Mouse (Mus musculus): Measurements from ENCODE around the gene Hist1h3c. TPM values are rescaled to one million over a fixed set of nuclear protein-coding genes. Genes with fewer than 3 reads are reported as not detected.
"Not testable (repeated sequence)": the region's sequence is repeated elsewhere in the genome, so short reads cannot be mapped to it uniquely, and the experiment has no call there.

Hist1h3c gene
- polyA plus RNA-seq, 1 experiment from 2014 or later = 4.9 TPM

GRCm38 (mm10) chr13:23759251-23759771 is 13.9 kb upstream of the Hist1h3c start:
- 82% methylated on average over 3 of the region's 3 CpGs for WGBS
- Histone ChIP-seq H3K9ac (ENCODE audit: low read depth, low read length) (no peak overlapping the region), H3K4me3 (ENCODE audit: low read length) (no peak overlapping the region), H3K4me1 (ENCODE audit: control insufficient read depth, insufficient read depth, low read length) (peaks cover 21% of the 10 kb centered on the region), H3K27ac (ENCODE audit: low read length) (no peak overlapping the region), H3K36me3 (ENCODE audit: control insufficient read depth, insufficient read depth, low read length) (no peaks in the 10 kb centered on the region), H3K4me2 (ENCODE audit: low read depth, low read length) (no peak overlapping the region), H3K9me3 (ENCODE audit: control insufficient read depth, low read length) (no peaks in the 10 kb centered on the region), H3K27me3 (replicated peaks; ENCODE audit: control insufficient read depth, insufficient read depth, low read length) (no peaks in the 10 kb centered on the region)
- ATAC-seq = no peak

GRCm38 (mm10) chr13:23757921-23758320 is 12.5 kb upstream of the Hist1h3c start:
- ATAC-seq = no peak
- Histone ChIP-seq H3K4me1 (ENCODE audit: control insufficient read depth, insufficient read depth, low read length) (0 out of 2 replicates have a peak, but pooled peaks cover 12% of the 10 kb centered on the region), H3K9me3 (ENCODE audit: control insufficient read depth, low read length) (no peaks in the 10 kb centered on the region), H3K27me3 (replicated peaks; ENCODE audit: control insufficient read depth, insufficient read depth, low read length) (no peaks in the 10 kb centered on the region), H3K27ac (ENCODE audit: low read length) (no peak overlapping the region), H3K36me3 (ENCODE audit: control insufficient read depth, insufficient read depth, low read length) (no peaks in the 10 kb centered on the region), H3K4me3 (ENCODE audit: low read length) (no peak overlapping the region), H3K4me2 (ENCODE audit: low read depth, low read length) (no peak overlapping the region), H3K9ac (ENCODE audit: low read depth, low read length) (no peak overlapping the region)
- 44% methylated on average over 3 of the region's 3 CpGs for WGBS

- peak; percentile 6; the same call in 1 of the 2 replicates for ATAC-seq
- Histone ChIP-seq H3K9ac (ENCODE audit: low read depth, low read length) (peak overlapping the region; percentile 68), H3K27ac (ENCODE audit: low read length) (peak overlapping the region; percentile 92), H3K36me3 (ENCODE audit: control insufficient read depth, insufficient read depth, low read length) (no peaks in the 10 kb centered on the region), H3K9me3 (ENCODE audit: control insufficient read depth, low read length) (no peaks in the 10 kb centered on the region), H3K4me1 (ENCODE audit: control insufficient read depth, insufficient read depth, low read length) (0 out of 2 replicates have a peak, but pooled peaks cover 12% of the 10 kb centered on the region), H3K4me3 (ENCODE audit: low read length) (peak overlapping the region; percentile 46), H3K27me3 (replicated peaks; ENCODE audit: control insufficient read depth, insufficient read depth, low read length) (no peaks in the 10 kb centered on the region), H3K4me2 (ENCODE audit: low read depth, low read length) (peak overlapping the region; percentile 67)
- under 1% methylated on average over 18 of the region's 23 CpGs for WGBS
These were observed 11.9 kb upstream of the Hist1h3c start for GRCm38 (mm10) chr13:23757211-23757773.

GRCm38 (mm10) chr13:23756790-23757189 is 11.4 kb upstream of the Hist1h3c start, which contains the start of gene Hist1h4b:
TSS of gene Hist1h4b (plus strand) at chr13:23757013.
- H3K27me3 ChIP-seq (replicated peaks; ENCODE audit: control insufficient read depth, insufficient read depth, low read length) = no peaks in the 10 kb centered on the region
- peak within 1 kb of the TSS; percentile 92 for H3K27ac ChIP-seq (ENCODE audit: low read length)
- H3K4me3 ChIP-seq (ENCODE audit: low read length) = peak within 1 kb of the TSS; percentile 46
- WGBS = 1% methylated on average over 12 of the region's 22 CpGs
- peak; percentile 78 for ATAC-seq
- H3K36me3 ChIP-seq (ENCODE audit: control insufficient read depth, insufficient read depth, low read length) = no peaks in the 10 kb centered on the region
- no peaks in the 10 kb centered on the region for H3K9me3 ChIP-seq (ENCODE audit: control insufficient read depth, low read length)
- H3K9ac ChIP-seq (ENCODE audit: low read depth, low read length) = peak within 1 kb of the TSS; percentile 68
- peak within 1 kb of the TSS; percentile 67 for H3K4me2 ChIP-seq (ENCODE audit: low read depth, low read length)
- 0 out of 2 replicates have a peak, but pooled peaks cover 12% of the 10 kb centered on the region for H3K4me1 ChIP-seq (ENCODE audit: control insufficient read depth, insufficient read depth, low read length)

GRCm38 (mm10) chr13:23755000-23755399 is 9.6 kb upstream of the Hist1h3c start:
- no peak overlapping the region for H3K27ac ChIP-seq (ENCODE audit: low read length)
- no peaks in the 10 kb centered on the region for H3K27me3 ChIP-seq (replicated peaks; ENCODE audit: control insufficient read depth, insufficient read depth, low read length)
- no peak overlapping the region for H3K4me2 ChIP-seq (ENCODE audit: low read depth, low read length)
- H3K4me3 ChIP-seq (ENCODE audit: low read length) = no peak overlapping the region
- H3K9ac ChIP-seq (ENCODE audit: low read depth, low read length) = no peak overlapping the region
- 0 out of 2 replicates have a peak, but pooled peaks cover 7% of the 10 kb centered on the region for H3K4me1 ChIP-seq (ENCODE audit: control insufficient read depth, insufficient read depth, low read length)
- no peaks in the 10 kb centered on the region for H3K36me3 ChIP-seq (ENCODE audit: control insufficient read depth, insufficient read depth, low read length)
- no peak for ATAC-seq
- no peaks in the 10 kb centered on the region for H3K9me3 ChIP-seq (ENCODE audit: control insufficient read depth, low read length)

- H3K27me3 ChIP-seq (replicated peaks; ENCODE audit: control insufficient read depth, insufficient read depth, low read length) = no peaks in the 10 kb centered on the region
- no peak overlapping the region for H3K9ac ChIP-seq (ENCODE audit: low read depth, low read length)
- no peak overlapping the region for H3K27ac ChIP-seq (ENCODE audit: low read length)
- 57% methylated on average over 4 of the region's 4 CpGs for WGBS
- no peak overlapping the region; the same call in 1 of the 2 replicates for H3K4me2 ChIP-seq (ENCODE audit: low read depth, low read length)
- H3K36me3 ChIP-seq (ENCODE audit: control insufficient read depth, insufficient read depth, low read length) = no peaks in the 10 kb centered on the region
- ATAC-seq = no peak
- H3K4me3 ChIP-seq (ENCODE audit: low read length) = no peak overlapping the region
- no peaks in the 10 kb centered on the region for H3K9me3 ChIP-seq (ENCODE audit: control insufficient read depth, low read length)
- 0 out of 2 replicates have a peak, but pooled peaks cover 3% of the 10 kb centered on the region for H3K4me1 ChIP-seq (ENCODE audit: control insufficient read depth, insufficient read depth, low read length)
These were observed 8.1 kb upstream of the Hist1h3c start for GRCm38 (mm10) chr13:23753314-23754078.

- Histone ChIP-seq H3K27ac (ENCODE audit: low read length) (peak overlapping the region; percentile 61; the same call in 1 of the 2 replicates), H3K9me3 (ENCODE audit: control insufficient read depth, low read length) (no peaks in the 10 kb centered on the region), H3K36me3 (ENCODE audit: control insufficient read depth, insufficient read depth, low read length) (no peaks in the 10 kb centered on the region), H3K27me3 (replicated peaks; ENCODE audit: control insufficient read depth, insufficient read depth, low read length) (no peaks in the 10 kb centered on the region), H3K4me3 (ENCODE audit: low read length) (peak overlapping the region; percentile 41), H3K4me1 (ENCODE audit: control insufficient read depth, insufficient read depth, low read length) (peaks cover 8% of the 10 kb centered on the region; the same call in 1 of the 2 replicates), H3K4me2 (ENCODE audit: low read depth, low read length) (peak overlapping the region; percentile 56), H3K9ac (ENCODE audit: low read depth, low read length) (peak overlapping the region; percentile 54)
- 4% methylated on average over 6 of the region's 6 CpGs for WGBS
- no peak for ATAC-seq
These were observed 7.4 kb upstream of the Hist1h3c start for GRCm38 (mm10) chr13:23752742-23753172.

- H3K27me3 ChIP-seq (replicated peaks; ENCODE audit: control insufficient read depth, insufficient read depth, low read length); H3K36me3 ChIP-seq (ENCODE audit: control insufficient read depth, insufficient read depth, low read length); H3K9me3 ChIP-seq (ENCODE audit: control insufficient read depth, low read length); H3K4me1 ChIP-seq (ENCODE audit: control insufficient read depth, insufficient read depth, low read length): not testable (repeated sequence)
- peak within 1 kb of the TSS; percentile 56 for H3K4me2 ChIP-seq (ENCODE audit: low read depth, low read length)
- ATAC-seq = peak; percentile 88
- peak within 1 kb of the TSS; percentile 66 for H3K9ac ChIP-seq (ENCODE audit: low read depth, low read length)
- under 1% methylated on average over 14 of the region's 47 CpGs for WGBS
- peak within 1 kb of the TSS; percentile 48 for H3K4me3 ChIP-seq (ENCODE audit: low read length)
- H3K27ac ChIP-seq (ENCODE audit: low read length) = peak within 1 kb of the TSS; percentile 95
These were observed 6.8 kb upstream of the Hist1h3c start, which contains the start of gene Hist1h3b for GRCm38 (mm10) chr13:23752067-23752741. TSS of gene Hist1h3b (plus strand) at chr13:23752267.

GRCm38 (mm10) chr13:23751478-23751956 is 6.1 kb upstream of the Hist1h3c start:
- ATAC-seq = peak; percentile 27
- Histone ChIP-seq H3K4me3 (ENCODE audit: low read length) (peak overlapping the region; percentile 48), H3K9ac (ENCODE audit: low read depth, low read length) (peak overlapping the region; percentile 66), H3K9me3 (ENCODE audit: control insufficient read depth, low read length) (no peaks in the 10 kb centered on the region), H3K4me1 (ENCODE audit: control insufficient read depth, insufficient read depth, low read length) (peaks cover 7% of the 10 kb centered on the region; the same call in 1 of the 2 replicates), H3K27ac (ENCODE audit: low read length) (peak overlapping the region; percentile 95), H3K4me2 (ENCODE audit: low read depth, low read length) (peak overlapping the region; percentile 55), H3K27me3 (replicated peaks; ENCODE audit: control insufficient read depth, insufficient read depth, low read length) (no peaks in the 10 kb centered on the region), H3K36me3 (ENCODE audit: control insufficient read depth, insufficient read depth, low read length) (no peaks in the 10 kb centered on the region)
- 2% methylated on average over 11 of the region's 11 CpGs for WGBS
